Mouse (Mus musculus) layer of hippocampus, postnatal 14 days (tissue): ENCODE data around the gene Tmem80. TPM values are rescaled to one million over a fixed set of nuclear protein-coding genes. Genes with fewer than 3 reads are reported as not detected.

Experiments used
- DNase-seq, 2 experiments: peaks; one replicate each; pipeline ENCODE4 v3.0.0; 2021 to 2022; ENCODE audit warnings: low spot score in 2 of 2, mixed read lengths in 1 of 2
- total RNA-seq, 2 experiments: library from RNA; stranded (reverse); gene quantifications; 2 replicates each; pipeline ENCODE4 v1.2.3; 2021

Gene Tmem80
- total RNA-seq, 2 experiments from 2014 or later: 30.2 to 30.8 TPM

- DNase-seq: peak in 1 of 2 experiments; percentile 44
Measured at GRCm38 (mm10) chr7:141355626-141356326, 28.2 kb downstream of the Tmem80 start.

- peak in 1 of 2 experiments; percentile 25 for DNase-seq
Measured at GRCm38 (mm10) chr7:141356971-141357370, 29.4 kb downstream of the Tmem80 start.

- no peak for DNase-seq
Measured at GRCm38 (mm10) chr7:141361510-141361909, 34.0 kb downstream of the Tmem80 start.

GRCm38 (mm10) chr7:141363106-141363751 lies 35.7 kb downstream of the Tmem80 start:
- DNase-seq: peak; percentile 73 to 80

- DNase-seq: no peak
Measured at GRCm38 (mm10) chr7:141363752-141364125, 36.2 kb downstream of the Tmem80 start.

GRCm38 (mm10) chr7:141364349-141365048 lies 37.0 kb downstream of the Tmem80 start:
- no peak for DNase-seq

- DNase-seq: no peak
Measured at GRCm38 (mm10) chr7:141365049-141365445, 37.5 kb downstream of the Tmem80 start.

GRCm38 (mm10) chr7:141367358-141367757 lies 39.8 kb downstream of the Tmem80 start:
- DNase-seq: no peak

- DNase-seq: no peak
Measured at GRCm38 (mm10) chr7:141369918-141370317, 42.4 kb downstream of the Tmem80 start.

GRCm38 (mm10) chr7:141371942-141372595 lies 44.5 kb downstream of the Tmem80 start:
- no peak for DNase-seq

- no peak for DNase-seq
Measured at GRCm38 (mm10) chr7:141373611-141374010, 46.1 kb downstream of the Tmem80 start.

GRCm38 (mm10) chr7:141374399-141374798 lies 46.9 kb downstream of the Tmem80 start:
- no peak for DNase-seq

GRCm38 (mm10) chr7:141379584-141379983 lies 52.0 kb downstream of the Tmem80 start:
- DNase-seq: no peak

GRCm38 (mm10) chr7:141381068-141381835 lies 53.7 kb downstream of the Tmem80 start:
- no peak for DNase-seq

Other genes with a start within 250 kb of the Tmem80 start
- gene Pkp3, start 249.5 kb upstream of the Tmem80 start, total RNA-seq: not detected
- gene Sigirr, start 227.2 kb upstream of the Tmem80 start, total RNA-seq: 1 to 10 TPM; 2.3 to 3.0 TPM
- gene Ano9, start 209.9 kb upstream of the Tmem80 start, total RNA-seq: not detected
- gene Ptdss2, start 205.4 kb upstream of the Tmem80 start, total RNA-seq: 10 to 100 TPM; 67.8 to 71.3 TPM
- gene Rnh1, start 154.9 kb upstream of the Tmem80 start, total RNA-seq: 10 to 100 TPM; 26.8 to 34.3 TPM
- 100 to 1,000 TPM; 204 to 208 TPM for gene Hras, start 133.7 kb upstream of the Tmem80 start, total RNA-seq
- 1 to 10 TPM; 4.9 to 6.7 TPM for gene Lrrc56, start 133.6 kb upstream of the Tmem80 start, total RNA-seq
- not detected for gene Lmntd2, start 113.7 kb upstream of the Tmem80 start, total RNA-seq
- 1 to 10 TPM in 1 of 2 experiments, under 1 TPM in 1; 0.83 to 1.2 TPM for gene Rassf7, start 111.9 kb upstream of the Tmem80 start, total RNA-seq
- 10 to 100 TPM; 66.9 to 77.2 TPM for gene Phrf1, start 99.0 kb upstream of the Tmem80 start, total RNA-seq
- 1 to 10 TPM in 1 of 2 experiments, under 1 TPM in 1; 0.46 to 1.3 TPM for gene Irf7, start 61.3 kb upstream of the Tmem80 start, total RNA-seq
- gene Cdhr5, start 51.0 kb upstream of the Tmem80 start, total RNA-seq: not detected
- gene Sct, start 48.6 kb upstream of the Tmem80 start, total RNA-seq: not detected
- under 1 TPM; 0.31 to 0.32 TPM for gene Drd4, start 35.7 kb upstream of the Tmem80 start, total RNA-seq
- 100 to 1,000 TPM; 180 to 199 TPM for gene Deaf1, start within 50 bp of the Tmem80 start, total RNA-seq
- gene Eps8l2, start 11.1 kb downstream of the Tmem80 start, total RNA-seq: 1 to 10 TPM; 5.5 to 7.8 TPM
- 100 to 1,000 TPM; 129 to 140 TPM for gene Taldo1, start 64.5 kb downstream of the Tmem80 start, total RNA-seq
- gene Gatd1, start 86.4 kb downstream of the Tmem80 start, total RNA-seq: 10 to 100 TPM; 37.4 to 37.6 TPM
- 100 to 1,000 TPM; 332 to 341 TPM for gene Cend1, start 101.8 kb downstream of the Tmem80 start, total RNA-seq
- 100 to 1,000 TPM; 366 to 390 TPM for gene Slc25a22, start 110.2 kb downstream of the Tmem80 start, total RNA-seq
- gene Pidd1, start 116.3 kb downstream of the Tmem80 start, total RNA-seq: 1 to 10 TPM; 1.9 TPM
- 100 to 1,000 TPM; 577 to 590 TPM for gene Rplp2, start 119.6 kb downstream of the Tmem80 start, total RNA-seq
- 10 to 100 TPM; 32.4 to 36.6 TPM for gene Pnpla2, start 127.5 kb downstream of the Tmem80 start, total RNA-seq
- 1 to 10 TPM; 5.5 to 6.6 TPM for gene Cracr2b, start 133.4 kb downstream of the Tmem80 start, total RNA-seq
- 10 to 100 TPM; 29.5 to 33.8 TPM for gene Cd151, start 139.7 kb downstream of the Tmem80 start, total RNA-seq
- 10 to 100 TPM; 43.9 to 50.4 TPM for gene Polr2l, start 147.4 kb downstream of the Tmem80 start, total RNA-seq
- gene Tspan4, start 147.5 kb downstream of the Tmem80 start, total RNA-seq: 10 to 100 TPM; 24.5 to 28.7 TPM
- gene Chid1, start 212.1 kb downstream of the Tmem80 start, total RNA-seq: 10 to 100 TPM; 79.9 to 86.7 TPM
- gene Ap2a2, start 234.4 kb downstream of the Tmem80 start, total RNA-seq: 100 to 1,000 TPM; 279 to 285 TPM